Mouse (Mus musculus): Measurements from ENCODE around the gene C3ar1. TPM values are rescaled to one million over a fixed set of nuclear protein-coding genes. Genes with fewer than 3 reads are reported as not detected.

The C3ar1 gene
- total RNA-seq, 1 experiment: 0.22 TPM

- H3K27ac ChIP-seq (ENCODE audit: insufficient read depth, low read depth, low read length, poor library complexity, severe bottlenecking): no peak overlapping the region
- peaks cover 2% of the 10 kb centered on the region; the same call in 1 of the 2 replicates for H3K36me3 ChIP-seq (ENCODE audit: control insufficient read depth, insufficient read depth, low read length, poor library complexity, severe bottlenecking)
- peaks cover 0 to 3% of the 10 kb centered on the region in 2 experiments; a peak in 1 of 4 replicates for H3K4me1 ChIP-seq (ENCODE audit: control insufficient read depth in 2 of 2, insufficient read depth in 2 of 2, low read length in 2 of 2, poor library complexity in 1 of 2)
- no peak overlapping the region for H3K4me3 ChIP-seq (ENCODE audit: insufficient read depth in 1 of 2, low read depth in 1 of 2, low read length in 2 of 2, poor library complexity in 1 of 2, severe bottlenecking in 1 of 2)
- in situ Hi-C loops (cut with MboI; ENCODE audit: low sequenced_read_pairs in 2 of 2, unreplicated experiment in 2 of 2): no loop called here
- no peak for TF ChIP-seq ZNF384 (IDR thresholded peaks at IDR 0.05; ENCODE audit: low read depth, low read length)
- no peak for TF ChIP-seq CHD2 (IDR thresholded peaks at IDR 0.05; ENCODE audit: low read depth, low read length)
- no peak for TF ChIP-seq ZC3H11A (IDR thresholded peaks at IDR 0.05; ENCODE audit: borderline replicate concordance, low read depth, low read length)
- no peak for TF ChIP-seq MAFK (IDR thresholded peaks at IDR 0.05; ENCODE audit: insufficient read depth, low read depth, low read length)
- TF ChIP-seq HCFC1 (IDR thresholded peaks at IDR 0.05; ENCODE audit: borderline replicate concordance, insufficient read depth, low read length): no peak
- H3K9me3 ChIP-seq (ENCODE audit: control insufficient read depth, insufficient read depth, low read depth, low read length): no peaks in the 10 kb centered on the region
- H3K9ac ChIP-seq (ENCODE audit: insufficient read depth, low read depth, low read length, poor library complexity, severe bottlenecking): no peak overlapping the region
- no peak for DNase-seq (ENCODE audit: low read depth, low spot score)
Observed at GRCm38 (mm10) chr6:122837539-122837938, 18.4 kb downstream of the C3ar1 start.

- Histone ChIP-seq H3K4me1 (ENCODE audit: control insufficient read depth in 2 of 2, insufficient read depth in 2 of 2, low read length in 2 of 2, poor library complexity in 1 of 2) (peaks cover 0 to 5% of the 10 kb centered on the region in 2 experiments; a peak in 1 of 4 replicates), H3K27ac (ENCODE audit: insufficient read depth, low read depth, low read length, poor library complexity, severe bottlenecking) (no peak overlapping the region), H3K4me3 (ENCODE audit: insufficient read depth in 1 of 2, low read depth in 1 of 2, low read length in 2 of 2, poor library complexity in 1 of 2, severe bottlenecking in 1 of 2) (no peak overlapping the region), H3K9ac (ENCODE audit: insufficient read depth, low read depth, low read length, poor library complexity, severe bottlenecking) (no peak overlapping the region), H3K36me3 (ENCODE audit: control insufficient read depth, insufficient read depth, low read length, poor library complexity, severe bottlenecking) (peaks cover 2% of the 10 kb centered on the region; the same call in 1 of the 2 replicates), H3K9me3 (ENCODE audit: control insufficient read depth, insufficient read depth, low read depth, low read length) (no peaks in the 10 kb centered on the region)
- no peak for TF ChIP-seq ZNF384 (IDR thresholded peaks at IDR 0.05; ENCODE audit: low read depth, low read length)
- TF ChIP-seq MAFK (IDR thresholded peaks at IDR 0.05; ENCODE audit: insufficient read depth, low read depth, low read length): no peak
- no peak for TF ChIP-seq HCFC1 (IDR thresholded peaks at IDR 0.05; ENCODE audit: borderline replicate concordance, insufficient read depth, low read length)
- TF ChIP-seq CHD2 (IDR thresholded peaks at IDR 0.05; ENCODE audit: low read depth, low read length): no peak
- TF ChIP-seq ZC3H11A (IDR thresholded peaks at IDR 0.05; ENCODE audit: borderline replicate concordance, low read depth, low read length): no peak
- in situ Hi-C loops (cut with MboI; ENCODE audit: low sequenced_read_pairs in 2 of 2, unreplicated experiment in 2 of 2): no loop called here
- no peak for DNase-seq (ENCODE audit: low read depth, low spot score)
Observed at GRCm38 (mm10) chr6:122836974-122837373, 19.0 kb downstream of the C3ar1 start.

GRCm38 (mm10) chr6:122834365-122834764 is 21.6 kb downstream of the C3ar1 start:
- Histone ChIP-seq H3K9ac (ENCODE audit: insufficient read depth, low read depth, low read length, poor library complexity, severe bottlenecking) (no peak overlapping the region), H3K4me1 (ENCODE audit: control insufficient read depth in 2 of 2, insufficient read depth in 2 of 2, low read length in 2 of 2, poor library complexity in 1 of 2) (peaks cover 0 to 5% of the 10 kb centered on the region in 2 experiments; a peak in 1 of 4 replicates), H3K27ac (ENCODE audit: insufficient read depth, low read depth, low read length, poor library complexity, severe bottlenecking) (no peak overlapping the region), H3K4me3 (ENCODE audit: insufficient read depth in 1 of 2, low read depth in 1 of 2, low read length in 2 of 2, poor library complexity in 1 of 2, severe bottlenecking in 1 of 2) (no peak overlapping the region), H3K9me3 (ENCODE audit: control insufficient read depth, insufficient read depth, low read depth, low read length) (no peaks in the 10 kb centered on the region), H3K36me3 (ENCODE audit: control insufficient read depth, insufficient read depth, low read length, poor library complexity, severe bottlenecking) (peaks cover under 1% of the 10 kb centered on the region; the same call in 1 of the 2 replicates)
- in situ Hi-C loops (cut with MboI; ENCODE audit: low sequenced_read_pairs in 2 of 2, unreplicated experiment in 2 of 2): no loop called here
- TF ChIP-seq CHD2 (IDR thresholded peaks at IDR 0.05; ENCODE audit: low read depth, low read length) (no peak), ZNF384 (IDR thresholded peaks at IDR 0.05; ENCODE audit: low read depth, low read length) (no peak), HCFC1 (IDR thresholded peaks at IDR 0.05; ENCODE audit: borderline replicate concordance, insufficient read depth, low read length) (no peak), MAFK (IDR thresholded peaks at IDR 0.05; ENCODE audit: insufficient read depth, low read depth, low read length) (no peak), ZC3H11A (IDR thresholded peaks at IDR 0.05; ENCODE audit: borderline replicate concordance, low read depth, low read length) (no peak)
- no peak for DNase-seq (ENCODE audit: low read depth, low spot score)

GRCm38 (mm10) chr6:122832880-122833279 is 23.1 kb downstream of the C3ar1 start:
- Histone ChIP-seq H3K4me3 (ENCODE audit: insufficient read depth in 1 of 2, low read depth in 1 of 2, low read length in 2 of 2, poor library complexity in 1 of 2, severe bottlenecking in 1 of 2) (no peak overlapping the region), H3K4me1 (ENCODE audit: control insufficient read depth in 2 of 2, insufficient read depth in 2 of 2, low read length in 2 of 2, poor library complexity in 1 of 2) (peaks cover 0 to 5% of the 10 kb centered on the region in 2 experiments; a peak in 1 of 4 replicates), H3K9ac (ENCODE audit: insufficient read depth, low read depth, low read length, poor library complexity, severe bottlenecking) (no peak overlapping the region), H3K9me3 (ENCODE audit: control insufficient read depth, insufficient read depth, low read depth, low read length) (no peaks in the 10 kb centered on the region), H3K27ac (ENCODE audit: insufficient read depth, low read depth, low read length, poor library complexity, severe bottlenecking) (no peak overlapping the region), H3K36me3 (ENCODE audit: control insufficient read depth, insufficient read depth, low read length, poor library complexity, severe bottlenecking) (no peaks in the 10 kb centered on the region)
- TF ChIP-seq ZC3H11A (IDR thresholded peaks at IDR 0.05; ENCODE audit: borderline replicate concordance, low read depth, low read length) (no peak), CHD2 (IDR thresholded peaks at IDR 0.05; ENCODE audit: low read depth, low read length) (no peak), ZNF384 (IDR thresholded peaks at IDR 0.05; ENCODE audit: low read depth, low read length) (no peak), MAFK (IDR thresholded peaks at IDR 0.05; ENCODE audit: insufficient read depth, low read depth, low read length) (no peak), HCFC1 (IDR thresholded peaks at IDR 0.05; ENCODE audit: borderline replicate concordance, insufficient read depth, low read length) (no peak)
- in situ Hi-C loops (cut with MboI; ENCODE audit: low sequenced_read_pairs in 2 of 2, unreplicated experiment in 2 of 2): no loop called here
- no peak for DNase-seq (ENCODE audit: low read depth, low spot score)
